Mouse (Mus musculus): ENCODE results near the gene Sgsh.

The Sgsh gene

DNA sequence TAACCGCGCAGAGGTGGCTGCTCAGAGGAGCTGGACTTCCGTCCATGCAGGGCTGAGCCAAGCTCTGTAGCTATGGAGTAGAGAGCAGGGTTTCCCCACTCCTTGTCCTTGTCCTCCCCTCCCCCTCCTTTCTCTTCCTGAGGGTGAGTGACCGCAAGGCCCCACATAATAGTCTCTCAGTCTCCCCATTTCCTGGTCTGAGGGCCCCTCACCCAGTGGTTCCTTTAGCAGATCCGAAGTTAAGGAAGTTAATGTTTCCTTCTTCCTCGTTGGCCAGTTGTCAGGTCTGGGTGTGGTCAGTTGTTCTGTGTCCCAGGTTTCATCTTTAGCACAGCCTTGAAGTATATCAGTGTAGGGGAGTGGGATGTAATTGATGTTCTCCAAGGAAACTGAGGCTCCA lies 20.1 kb upstream of the Sgsh start:
- no peak for DNase-seq (ENCODE audit: low spot score)

DNA sequence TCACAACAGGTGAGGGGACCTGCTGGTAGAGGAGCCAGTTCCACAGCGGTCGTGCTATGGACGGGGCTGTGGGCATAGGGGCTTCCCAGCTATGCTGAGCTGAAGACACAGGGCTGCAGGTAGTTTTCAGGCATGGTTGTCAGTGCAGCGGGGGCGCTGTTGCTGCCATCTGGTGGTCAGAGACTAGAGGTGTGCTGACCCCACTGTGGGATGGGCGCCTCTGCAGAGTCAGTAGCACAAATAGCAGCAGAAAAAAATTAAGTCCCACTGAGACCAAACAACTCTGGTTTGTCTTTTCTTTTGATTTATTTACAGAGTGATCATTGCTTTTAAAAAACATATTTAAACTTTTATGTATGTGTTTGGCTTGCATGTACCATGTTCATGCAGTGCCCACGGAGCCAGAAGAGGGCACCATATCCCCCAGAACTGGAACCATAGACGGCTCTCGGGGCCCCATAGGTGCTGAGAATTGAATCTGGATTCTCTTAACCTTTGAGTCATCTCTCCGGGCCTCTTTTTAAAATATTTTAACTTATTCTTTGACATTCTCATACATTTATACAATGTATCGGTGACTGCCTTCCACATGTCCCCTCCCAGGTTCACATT lies 8.3 kb upstream of the Sgsh start:
- DNase-seq (ENCODE audit: low spot score), result peak; percentile 84

DNA sequence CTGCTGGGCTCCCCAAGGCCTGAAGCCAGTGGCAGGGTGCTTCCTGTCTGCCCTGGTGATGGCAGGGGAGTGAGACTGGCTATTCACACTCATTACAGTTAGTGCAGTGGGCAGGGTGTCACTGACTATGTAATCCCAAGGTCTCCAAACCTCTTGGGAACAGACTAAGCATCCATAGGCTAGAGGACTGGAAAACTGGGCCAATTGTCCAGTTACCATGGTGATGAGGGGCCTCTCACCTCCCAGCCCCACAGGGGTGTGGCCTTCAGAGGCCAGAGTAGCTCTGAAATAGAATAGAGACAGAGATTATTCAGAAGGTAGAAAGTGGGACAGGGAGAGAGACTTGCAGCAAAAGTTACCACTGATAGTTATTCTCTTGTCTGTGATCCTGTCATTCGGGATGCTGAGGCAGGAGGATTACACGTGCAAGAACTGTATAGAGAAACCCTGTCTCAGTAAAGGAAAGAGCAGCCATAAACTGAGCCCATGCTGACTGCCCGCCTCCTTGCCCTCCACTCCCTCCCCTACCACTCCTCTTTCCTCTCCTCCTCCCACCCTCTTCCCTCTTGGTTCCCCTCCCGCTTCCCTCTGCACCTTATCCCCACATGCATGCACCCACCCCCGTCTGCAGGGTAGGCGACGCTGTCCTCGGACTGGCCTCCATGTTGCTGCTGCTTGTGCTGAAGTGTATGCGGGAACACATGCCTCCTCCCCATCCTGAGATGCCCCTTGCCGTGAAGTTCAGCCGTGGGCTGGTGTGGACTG lies 7.6 kb upstream of the Sgsh start:
- peak; percentile 81 for DNase-seq (ENCODE audit: low spot score)

DNA sequence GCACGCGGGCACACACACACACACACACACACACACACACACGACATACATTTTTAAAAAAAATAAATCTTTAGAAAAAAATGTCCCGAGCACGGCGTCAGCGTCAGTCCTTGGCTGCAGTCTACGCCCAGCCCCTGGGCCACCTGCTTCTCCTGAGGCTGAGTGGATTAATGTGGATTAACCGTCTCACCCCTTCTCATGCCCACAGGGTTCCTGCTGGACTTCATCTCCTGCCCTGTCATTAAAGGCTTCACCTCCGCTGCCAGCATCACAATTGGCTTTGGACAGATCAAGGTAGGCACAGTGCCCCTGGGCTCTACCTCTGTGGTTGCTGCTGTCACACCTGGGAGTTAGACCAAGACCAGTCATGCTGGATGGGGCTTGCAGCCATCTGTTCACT lies 3.8 kb upstream of the Sgsh start:
- DNase-seq (ENCODE audit: low spot score), result no peak

DNA sequence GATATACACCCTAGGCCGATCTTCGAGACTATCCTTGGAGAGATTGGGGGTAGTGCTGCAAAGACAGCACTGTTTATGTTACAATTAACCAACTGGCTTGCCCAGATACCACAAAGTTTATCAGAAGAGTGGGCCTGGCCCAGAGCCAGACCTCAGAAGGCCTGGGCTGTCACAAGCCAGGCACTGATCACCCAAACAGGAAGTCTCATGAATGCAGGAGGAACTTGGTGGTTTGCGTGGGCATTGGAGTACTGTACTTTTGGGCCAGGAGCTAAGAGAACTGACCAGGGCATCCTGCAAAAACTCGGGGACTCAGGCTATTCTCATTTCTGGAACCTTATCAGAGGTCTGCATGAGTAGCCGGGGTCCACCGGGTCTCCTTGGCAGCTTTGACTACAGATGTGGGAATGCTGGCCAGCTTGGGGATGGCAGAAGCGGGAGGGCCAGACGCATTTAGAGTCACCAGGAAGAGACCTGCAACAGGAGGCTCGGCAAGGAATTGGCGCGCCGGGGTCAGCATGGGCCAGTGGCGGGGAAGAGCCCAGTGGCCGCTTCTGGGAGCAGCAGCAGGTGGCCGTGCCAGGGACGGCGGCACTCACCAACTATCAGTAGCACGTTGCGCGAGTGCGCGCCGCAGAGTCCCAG lies 416 bp downstream of the Sgsh start:
- peak; percentile 23 for DNase-seq (ENCODE audit: low spot score)

DNA sequence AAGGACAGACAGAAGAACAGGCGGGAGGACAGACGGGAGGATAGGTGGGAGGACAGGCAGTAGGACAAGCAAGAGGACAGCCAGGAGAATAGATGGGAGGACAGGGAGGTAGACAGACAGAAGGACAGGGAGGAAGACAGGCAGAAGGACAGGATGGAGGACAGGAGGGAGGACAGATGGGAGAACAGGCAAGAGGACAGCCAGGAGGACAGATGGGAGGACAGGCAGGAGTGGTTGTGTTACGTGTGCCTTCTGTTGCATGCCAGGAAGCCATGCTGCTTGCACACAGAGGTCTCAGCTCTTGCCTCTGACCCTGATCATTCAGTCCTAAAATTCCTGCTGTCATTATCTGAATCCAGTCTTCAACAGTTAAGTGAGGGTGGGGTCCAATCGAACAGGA lies 1.4 kb downstream of the Sgsh start:
- no peak for DNase-seq (ENCODE audit: low spot score)

DNA sequence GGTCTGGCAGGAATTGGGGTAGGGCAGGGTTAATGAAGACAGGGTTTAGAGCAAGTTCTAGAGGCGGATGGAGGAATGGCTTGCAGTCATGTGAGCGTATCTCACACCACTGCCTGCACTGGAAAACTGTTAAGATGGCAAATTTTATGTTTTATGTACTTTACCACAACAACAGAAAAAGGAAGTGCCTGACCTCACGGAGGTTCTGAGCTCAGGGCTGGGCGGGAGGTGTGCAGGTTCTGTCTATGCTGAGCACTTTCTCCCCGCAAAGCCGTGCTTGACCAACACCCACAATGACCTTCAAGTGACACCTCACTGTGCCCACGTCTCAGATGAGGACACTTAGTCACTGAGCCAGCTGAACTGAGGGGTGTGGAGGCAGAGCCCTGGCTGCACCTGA lies 3.2 kb downstream of the Sgsh start:
- DNase-seq (ENCODE audit: low spot score), result no peak

DNA sequence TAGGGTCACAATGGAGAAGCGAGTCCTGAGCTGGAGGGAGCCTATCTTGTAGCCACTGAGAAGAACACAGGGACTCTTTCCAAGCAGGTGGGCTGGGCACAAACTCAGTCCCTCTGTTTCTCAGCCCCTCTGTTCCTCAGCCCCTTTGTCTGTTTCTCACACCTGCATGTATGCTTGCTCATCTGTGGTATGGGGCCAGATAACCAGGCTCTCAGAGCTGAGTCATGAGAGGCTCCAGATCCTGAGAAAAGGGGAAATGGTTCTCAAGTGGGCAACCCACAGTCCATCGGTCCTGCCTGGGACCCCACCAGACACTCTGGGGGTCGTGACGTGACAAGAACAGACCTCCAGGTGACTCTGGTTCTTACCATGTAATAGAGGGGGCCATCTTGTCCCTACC lies 8.2 kb downstream of the Sgsh start:
- DNase-seq (ENCODE audit: low spot score), result no peak

DNA sequence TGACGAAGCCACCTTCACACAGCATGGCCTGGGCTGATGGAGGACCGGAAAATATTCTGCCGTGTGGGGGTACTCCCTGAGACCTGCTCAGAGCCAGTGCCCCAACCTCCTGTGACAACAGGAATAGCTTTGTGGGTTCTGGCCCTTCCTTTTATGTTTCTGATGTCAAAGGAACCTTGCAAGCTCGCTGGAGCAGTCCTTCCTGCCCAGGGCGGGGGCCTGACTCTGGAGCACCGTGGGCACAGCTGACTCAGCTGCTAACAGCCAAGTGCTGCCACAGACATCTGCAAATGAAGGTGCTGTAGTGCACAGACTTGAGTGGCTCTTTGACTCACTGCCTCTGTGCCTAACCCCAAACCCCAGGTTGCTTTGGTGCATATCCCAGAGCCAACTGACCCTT lies 10.5 kb downstream of the Sgsh start:
- DNase-seq (ENCODE audit: low spot score), result no peak

DNA sequence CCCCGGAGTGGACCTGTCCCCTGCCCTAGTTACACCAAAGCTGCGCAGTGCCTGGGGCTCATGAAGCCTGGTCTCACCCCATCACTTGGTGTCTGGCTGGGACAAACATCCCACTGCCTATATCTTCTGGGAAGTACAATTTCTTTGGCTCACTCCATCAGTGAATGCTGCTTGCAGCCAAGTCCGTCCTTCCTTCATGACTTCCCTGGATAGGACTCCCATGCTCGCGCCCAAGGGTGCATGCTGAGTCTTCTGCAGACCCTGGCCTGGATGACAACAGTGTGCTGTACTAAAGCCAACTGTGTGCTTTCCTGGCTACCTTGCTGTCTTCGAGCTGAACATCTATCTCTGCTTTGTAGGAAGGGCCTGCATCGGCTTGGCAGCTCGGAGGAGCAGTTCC lies 11.2 kb downstream of the Sgsh start:
- DNase-seq (ENCODE audit: low spot score), result no peak

DNA sequence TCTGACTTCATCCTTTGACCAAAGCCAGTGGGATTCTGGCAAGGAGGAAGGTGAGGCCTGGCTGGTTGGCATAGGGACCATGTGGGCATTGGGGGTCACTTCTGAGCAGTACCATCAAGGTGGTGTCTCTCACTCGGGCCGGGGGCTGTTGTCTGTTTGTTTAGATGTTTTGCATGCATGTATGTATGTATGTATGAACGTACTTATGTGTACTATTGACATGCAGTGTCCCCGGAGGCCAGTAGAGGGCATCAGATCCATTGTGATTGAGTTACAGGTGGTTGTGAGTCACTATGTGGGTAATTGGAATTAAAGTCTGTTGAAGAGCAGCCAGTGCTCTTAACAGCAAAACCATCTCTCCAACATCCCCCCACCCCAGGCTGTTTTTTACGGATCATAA lies 15.7 kb downstream of the Sgsh start:
- peak; percentile 94 for DNase-seq (ENCODE audit: low spot score)

DNA sequence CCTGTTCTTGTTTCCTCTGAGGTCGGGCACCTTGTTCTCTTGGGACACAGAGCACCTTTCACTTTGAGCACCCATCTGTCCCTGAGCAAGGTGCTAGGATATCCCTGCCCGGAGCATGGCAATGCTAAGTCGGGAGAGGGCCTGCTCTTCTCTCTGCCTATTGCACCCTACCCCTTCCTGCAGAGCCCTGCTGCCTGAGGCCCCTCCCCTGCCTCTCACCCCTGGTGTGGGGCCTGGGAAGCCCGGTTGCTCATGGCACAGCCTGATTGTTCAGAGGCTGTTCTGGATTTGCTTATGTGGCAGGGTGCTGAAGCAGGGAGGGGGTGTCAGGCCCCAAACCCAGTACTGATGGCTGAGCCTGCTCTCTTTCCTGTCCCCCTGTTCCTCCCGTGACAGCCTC lies 16.2 kb downstream of the Sgsh start:
- DNase-seq (ENCODE audit: low spot score), result peak; percentile 83

DNA sequence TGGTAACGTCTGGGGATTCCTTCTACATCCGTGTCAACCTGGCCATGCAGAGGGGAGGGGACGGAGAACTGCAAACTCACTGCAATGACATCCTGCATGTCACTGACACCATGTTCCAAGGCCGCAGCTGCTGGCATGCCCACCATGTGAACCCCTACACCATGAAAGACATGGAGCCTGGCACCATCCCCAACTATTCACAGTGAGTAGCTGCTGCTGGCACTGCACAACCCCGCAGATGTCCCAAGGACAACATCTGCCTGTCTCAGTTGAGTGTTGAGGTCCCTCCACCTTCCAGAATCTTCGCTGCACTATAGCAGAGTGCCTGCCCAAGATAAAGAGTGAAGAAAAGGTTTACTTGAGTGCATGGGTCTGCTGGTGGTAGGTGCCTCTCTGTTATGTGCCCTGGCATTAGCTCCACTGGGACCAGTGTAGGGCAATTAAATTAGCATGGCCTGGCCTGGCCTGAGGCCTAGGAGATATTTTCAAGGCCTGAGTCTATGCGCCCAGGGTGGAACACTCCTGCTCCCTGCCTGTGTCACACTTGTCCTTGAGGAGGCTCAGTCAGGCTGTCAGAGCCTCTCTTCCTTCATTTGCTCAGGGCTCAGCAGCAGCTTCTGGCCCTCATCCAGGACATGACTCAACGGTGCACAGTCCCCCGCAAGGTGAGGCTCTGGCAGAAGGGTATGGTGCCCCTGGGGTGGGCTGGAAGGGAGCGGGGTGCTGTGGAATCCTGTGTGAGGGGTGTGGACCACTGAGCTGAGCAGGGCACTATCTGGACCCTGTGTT lies 16.9 kb downstream of the Sgsh start:
- DNase-seq (ENCODE audit: low spot score), result peak; percentile 77

DNA sequence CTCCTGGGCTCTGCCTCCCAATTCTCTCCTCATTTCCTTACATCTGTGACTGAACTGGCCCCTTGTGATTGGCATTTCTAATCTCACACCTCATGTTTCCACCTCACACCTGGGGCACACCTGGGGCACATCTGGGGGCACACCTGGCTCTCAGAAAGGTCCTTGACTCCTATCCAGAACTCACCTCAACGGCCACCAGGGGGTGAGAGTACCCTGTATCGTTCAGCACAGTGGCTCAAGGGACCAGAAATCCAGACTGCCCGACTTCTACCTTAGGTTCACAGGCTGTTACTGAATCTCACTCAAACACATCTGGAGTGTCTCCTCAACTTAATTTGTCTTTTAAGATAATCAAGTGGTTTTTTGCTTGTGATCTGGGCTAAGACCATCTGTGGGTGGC lies 23.4 kb downstream of the Sgsh start:
- peak; percentile 31 for DNase-seq (ENCODE audit: low spot score)

DNA sequence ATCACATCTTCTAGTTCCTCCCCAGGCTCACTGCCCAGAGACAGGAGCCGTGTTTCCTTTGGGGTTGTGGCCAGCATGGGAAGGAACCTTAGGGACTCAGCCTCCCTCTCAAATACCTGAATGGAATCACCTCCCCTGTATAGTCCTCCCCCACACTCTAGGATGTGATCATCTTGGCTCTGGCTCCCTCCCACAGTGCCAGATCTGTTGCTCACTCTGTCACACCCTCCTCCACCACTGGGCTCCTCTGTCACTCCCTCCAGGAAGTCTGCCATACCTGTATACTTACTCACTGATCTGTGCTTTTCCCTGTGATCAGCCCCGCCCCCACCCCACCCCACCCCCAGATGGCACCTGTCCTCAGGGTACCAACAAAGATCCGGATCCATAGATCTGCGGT lies 24.7 kb downstream of the Sgsh start:
- DNase-seq (ENCODE audit: low spot score), result no peak

DNA sequence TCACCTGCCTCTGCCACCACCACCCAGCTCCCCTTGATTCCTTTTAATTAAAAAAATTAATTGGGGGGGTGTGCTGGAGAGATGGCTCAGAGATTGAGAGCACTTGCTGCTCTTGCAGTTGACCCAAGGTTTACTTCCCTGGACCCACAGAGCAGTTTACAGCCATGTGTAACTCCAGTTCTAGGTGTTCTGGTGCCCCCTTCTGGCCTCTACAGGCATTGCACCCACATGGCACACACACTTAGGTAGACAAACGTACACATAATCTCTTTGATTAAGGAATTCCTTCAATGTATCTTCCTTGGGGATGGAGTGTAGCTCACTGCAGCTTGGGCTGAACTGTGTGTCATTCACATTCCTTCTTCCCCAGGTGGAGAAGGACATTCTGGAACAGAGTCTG lies 30.3 kb downstream of the Sgsh start:
- no peak for DNase-seq (ENCODE audit: low spot score)

DNA sequence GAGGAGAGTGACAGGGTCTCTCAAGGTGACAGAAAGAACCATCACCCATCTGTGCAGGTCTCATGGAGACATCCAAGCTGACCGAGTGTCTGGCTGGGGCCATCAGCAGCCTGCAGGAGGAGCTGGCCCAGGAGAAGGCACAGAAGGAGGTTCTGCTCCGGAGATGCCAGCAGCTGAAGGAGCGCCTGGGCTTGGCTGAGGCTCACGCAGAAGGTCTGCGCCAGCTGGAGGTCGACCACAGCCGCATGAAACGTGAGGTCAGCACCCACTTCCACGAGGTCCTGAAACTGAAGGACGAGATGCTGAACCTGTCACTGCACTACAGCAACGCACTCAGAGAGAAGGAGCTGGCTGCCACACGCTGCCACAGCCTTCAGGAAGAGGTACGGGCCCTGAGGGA lies 32.8 kb downstream of the Sgsh start:
- no peak for DNase-seq (ENCODE audit: low spot score)

DNA sequence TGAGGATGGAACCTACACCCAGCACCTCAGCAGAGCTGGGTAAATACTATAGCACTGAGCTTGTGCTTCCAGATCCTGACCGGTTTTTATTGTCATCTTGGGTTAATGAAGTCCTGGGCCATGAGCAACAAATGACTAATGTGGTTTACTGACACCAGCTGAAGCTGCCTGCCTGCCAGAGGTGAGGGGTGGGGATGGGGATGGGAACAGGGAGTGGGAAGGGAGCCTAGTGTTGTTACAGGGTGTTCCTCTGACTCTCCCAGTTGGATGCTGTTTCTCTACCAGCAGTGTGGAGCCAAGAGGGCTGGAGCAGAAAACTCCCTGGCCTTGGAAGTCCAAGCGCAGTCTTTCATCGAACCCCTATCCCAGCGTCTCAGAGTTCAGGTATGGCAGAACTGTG lies 38.6 kb downstream of the Sgsh start:
- DNase-seq (ENCODE audit: low spot score), result no peak

DNA sequence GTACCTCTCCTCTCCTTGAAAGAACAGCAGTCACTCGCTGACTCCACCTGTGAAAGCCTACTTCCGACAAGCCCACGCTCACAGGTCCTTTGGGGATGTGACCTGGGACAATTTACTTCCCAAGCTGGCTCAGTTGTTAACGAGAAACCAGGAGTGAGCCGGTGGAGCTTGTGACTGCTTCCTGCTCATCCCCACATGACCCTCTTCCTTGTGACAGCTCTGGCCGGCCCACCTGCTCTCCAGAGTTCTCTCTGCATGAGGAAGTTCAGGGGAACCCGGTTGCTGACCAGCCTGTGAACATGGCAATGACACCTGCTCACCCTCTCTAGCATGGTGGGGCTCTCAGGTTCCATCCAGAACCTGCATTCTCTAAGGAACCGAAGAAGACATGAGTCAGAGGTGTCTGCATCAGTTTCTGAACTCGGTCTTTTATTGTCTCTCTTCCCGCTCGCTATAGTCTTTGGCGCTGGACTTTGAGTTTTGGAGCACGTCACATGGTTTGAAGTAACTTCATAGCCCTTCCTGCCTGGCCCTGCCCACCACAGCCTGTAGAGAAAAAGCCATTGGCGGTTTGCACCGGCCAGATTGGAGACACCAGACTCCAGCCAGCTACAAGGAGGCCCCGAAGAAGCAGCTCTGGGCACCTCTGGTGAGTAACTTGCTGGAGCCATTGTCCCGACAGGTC lies 40.9 kb downstream of the Sgsh start:
- no peak for DNase-seq (ENCODE audit: low spot score)

DNA sequence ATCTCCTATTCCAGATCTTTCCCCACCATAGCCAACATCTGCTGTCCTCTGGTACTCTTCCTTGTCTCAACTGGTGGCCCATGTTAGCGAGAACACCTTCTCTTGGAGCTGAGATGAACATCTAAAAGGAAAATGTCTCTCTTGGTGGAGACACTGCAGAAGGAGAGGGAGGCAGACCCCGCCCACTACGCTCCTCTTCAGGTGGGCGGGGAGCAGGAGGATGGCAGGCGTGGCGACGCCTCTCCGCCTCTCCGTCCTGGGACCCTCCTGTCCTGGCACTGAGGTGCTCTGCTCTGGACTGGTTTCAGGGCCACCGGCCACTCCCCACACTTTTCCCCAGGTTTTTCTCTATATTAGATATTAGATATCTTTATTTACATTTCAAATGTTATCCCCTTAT lies 44.7 kb downstream of the Sgsh start:
- DNase-seq (ENCODE audit: low spot score), result no peak

DNA sequence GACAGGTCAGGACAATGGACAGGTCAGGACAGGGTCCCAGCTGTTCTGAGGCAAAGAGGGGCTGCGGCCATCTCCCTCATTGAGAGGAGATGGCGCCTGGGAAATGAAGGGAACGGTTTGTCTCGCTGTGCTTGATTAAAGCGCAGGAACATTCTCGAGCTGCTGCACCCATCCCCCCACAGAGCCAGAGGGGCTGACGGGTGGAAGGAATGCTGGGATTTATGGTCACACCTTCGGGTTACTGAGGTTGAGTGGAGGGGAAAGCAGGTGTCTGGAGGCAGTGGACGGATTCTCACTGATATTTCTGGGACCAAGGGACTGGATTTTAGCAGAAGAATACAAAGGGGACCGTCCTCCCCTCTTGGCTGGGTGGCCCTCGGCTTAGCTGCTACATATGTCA lies 47.4 kb downstream of the Sgsh start:
- DNase-seq (ENCODE audit: low spot score), result no peak

DNA sequence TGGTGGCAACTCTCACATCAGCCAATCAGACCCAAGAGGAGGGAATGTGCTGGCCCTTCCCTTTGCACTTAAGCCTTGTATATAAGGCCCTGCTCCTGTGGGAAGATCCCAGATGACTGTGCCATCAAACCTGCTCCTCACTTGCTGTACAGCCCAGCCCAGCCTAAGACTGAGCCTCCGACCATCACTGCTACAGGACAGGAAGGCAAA lies 47.8 kb downstream of the Sgsh start, which contains the start of gene Card14:
Gene Card14, plus strand, starts transcription at position 111 of the 210 bp plus-strand sequence.
- DNase-seq (ENCODE audit: low spot score), result no peak

Measured in MN1 (cell line).